Mouse (Mus musculus) heart, postnatal 0 days (tissue): ENCODE data around the gene Gpsm2.

Experiments used
- CTCF ChIP-seq: IDR thresholded peaks from 2 replicates; pipeline ENCODE4 v1.5.1; 2016; ENCODE audit warnings: antibody characterized with exemption, control low read depth, low read depth
- EP300 ChIP-seq: IDR thresholded peaks from 2 replicates; pipeline ENCODE4 v1.6.1; 2016; ENCODE audit warnings: antibody characterized with exemption, low read depth

DNA sequence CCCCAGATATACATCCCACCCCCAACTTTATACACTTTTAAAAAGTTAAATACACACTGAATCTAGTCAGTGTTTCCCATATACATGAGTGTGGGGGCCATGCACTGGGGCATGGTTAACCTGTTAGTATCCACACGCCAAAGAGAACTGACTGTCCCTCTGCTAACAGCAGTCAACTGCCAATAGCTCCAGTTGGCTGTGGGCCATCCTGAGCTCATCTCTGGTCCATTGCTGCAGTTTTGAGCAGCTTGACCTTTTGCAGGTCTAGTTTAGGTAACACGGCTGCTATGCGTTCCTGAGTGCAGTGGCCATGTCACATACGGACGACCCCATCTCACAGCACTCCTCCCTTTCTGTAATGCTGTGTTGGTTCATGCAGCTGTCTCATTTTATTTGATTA lies 87.3 kb downstream of the Gpsm2 start:
- TF ChIP-seq CTCF (no peak), EP300 (no peak)
